Mouse (Mus musculus): ENCODE results near the gene Vmn1r201. TPM values are rescaled to one million over a fixed set of nuclear protein-coding genes. Genes with fewer than 3 reads are reported as not detected.

The Vmn1r201 gene
- not detected for total RNA-seq (2021)
- long read RNA-seq, experiment 1: 0 reads
- long read RNA-seq, experiment 2: 0 reads

DNA sequence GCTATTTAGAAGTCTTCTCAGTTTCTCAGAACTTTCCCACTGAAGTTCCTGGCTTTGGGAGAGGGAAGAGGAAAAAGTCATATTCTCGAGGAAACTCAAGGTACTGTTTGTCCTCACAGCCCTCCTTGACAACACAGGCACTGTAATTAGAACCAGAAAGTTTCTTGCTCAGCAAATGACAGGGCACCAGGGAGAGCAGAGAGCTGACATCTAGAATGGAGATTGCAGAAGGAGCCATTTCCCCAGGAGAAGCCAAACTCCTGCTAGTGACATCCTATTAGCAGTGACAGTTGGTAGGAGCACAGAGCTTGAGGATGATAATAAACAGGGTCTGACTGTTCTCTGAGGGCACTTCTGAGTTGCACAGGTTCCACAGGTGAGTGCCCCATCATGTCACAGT is at the start of gene Vmn1r201:
TSS of gene Vmn1r201 (plus strand) at position 301 of the 400 bp plus-strand sequence.
- DNase-seq: no peak

DNA sequence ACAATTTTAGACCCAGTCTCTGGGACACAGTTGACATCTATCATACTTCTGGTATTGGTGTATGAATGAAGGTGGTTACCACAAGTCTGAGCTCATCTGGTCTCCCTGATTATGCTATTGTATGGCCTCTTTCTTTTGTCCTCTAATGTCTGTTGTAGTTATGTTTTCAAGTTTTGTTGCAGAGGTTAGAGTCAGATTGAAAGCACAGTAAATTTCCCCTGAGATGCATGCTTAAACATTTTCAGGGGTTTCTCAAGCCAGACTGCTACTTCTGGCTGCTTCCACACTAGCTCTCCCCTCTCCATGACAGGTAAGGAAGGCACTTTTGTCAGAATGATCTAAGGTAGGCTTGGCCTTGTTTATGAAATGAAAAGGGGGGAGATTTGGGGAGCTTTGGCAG is 16.6 kb upstream of the Vmn1r201 start:
- no peak for DNase-seq

DNA sequence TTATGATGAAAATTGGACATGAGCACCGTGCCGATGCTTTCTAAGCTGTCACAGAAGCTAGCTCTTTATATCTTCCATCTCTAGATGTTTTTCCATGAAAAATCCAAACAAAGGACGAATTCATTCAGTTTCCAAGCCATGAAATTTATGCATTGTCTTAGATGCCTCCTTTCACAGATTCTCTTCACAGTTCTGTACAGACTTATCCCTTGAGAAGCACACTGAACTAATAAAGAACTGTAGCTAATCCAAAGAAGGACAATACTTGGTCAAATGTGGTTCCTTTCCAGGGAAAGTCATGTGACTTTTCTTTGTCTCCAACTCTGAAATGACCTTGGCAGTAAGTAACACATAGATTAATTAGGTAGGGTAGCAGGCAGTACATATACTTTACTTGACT is 30.7 kb downstream of the Vmn1r201 start:
- no peak for DNase-seq

GRCm38 (mm10) chr13:22505281-22505680 is 33.6 kb downstream of the Vmn1r201 start, which contains the start of gene Vmn1r202:
Gene Vmn1r202, minus strand, starts transcription at chr13:22505381.
- no peak for DNase-seq

- DNase-seq: no peak
These were observed 46.1 kb downstream of the Vmn1r201 start, which contains the start of gene Vmn1r203 for GRCm38 (mm10) chr13:22517814-22518213. Gene Vmn1r203, plus strand, starts transcription at chr13:22518114.

Other genes with a start within 250 kb of the Vmn1r201 start
- gene Vmn1r193, start 248.8 kb upstream of the Vmn1r201 start, total RNA-seq (2021): not detected
- not detected for gene Vmn1r194, start 227.7 kb upstream of the Vmn1r201 start, total RNA-seq (2021)
- gene Vmn1r195, start 201.4 kb upstream of the Vmn1r201 start, total RNA-seq (2021): not detected
- gene Vmn1r196, start 182.0 kb upstream of the Vmn1r201 start, total RNA-seq (2021): not detected
- not detected for gene Vmn1r197, start 147.3 kb upstream of the Vmn1r201 start, total RNA-seq (2021)
- gene Vmn1r198, start 121.6 kb upstream of the Vmn1r201 start, total RNA-seq (2021): not detected
- not detected for gene Vmn1r199, start 92.1 kb upstream of the Vmn1r201 start, total RNA-seq (2021)
- gene Vmn1r200, start 81.5 kb upstream of the Vmn1r201 start, total RNA-seq (2021): not detected
- gene Vmn1r202, start 33.5 kb downstream of the Vmn1r201 start, total RNA-seq (2021): under 1 TPM in 1 of 2 experiments, not detected in 1; 0.05 TPM
- gene Vmn1r203, start 46.2 kb downstream of the Vmn1r201 start, total RNA-seq (2021): not detected
- gene Vmn1r204, start 81.3 kb downstream of the Vmn1r201 start, total RNA-seq (2021): not detected
- gene Vmn1r205, start 121.1 kb downstream of the Vmn1r201 start, total RNA-seq (2021): not detected
- not detected for gene Vmn1r206, start 152.3 kb downstream of the Vmn1r201 start, total RNA-seq (2021)

All from gastrocnemius, postnatal 10 days (tissue).